Mouse (Mus musculus) stomach, embryonic 15.5 days (tissue): Measurements from ENCODE around the gene Nckap1l. TPM values are rescaled to one million over a fixed set of nuclear protein-coding genes. Genes with fewer than 3 reads are reported as not detected.

Experiments
- ATAC-seq: fragments of 200-750 bp; cut with Nextera tagmentation; 2 replicates; pipeline ENCODE4 v1.8.0; 2017; ENCODE audit warnings: low read depth, moderate number of reproducible peaks, moderate TSS enrichment; ENCODE audit not compliant: insufficient read depth, low FRiP score
- H3K27ac ChIP-seq: fragments of 300-500 bp; sonication (generic); 2 replicates; pipeline ENCODE4 v1.5.1; 2015; ENCODE audit warnings: mild to moderate bottlenecking, inconsistent platforms
- H3K27me3 ChIP-seq: fragments of 300-500 bp; sonication (generic); replicated peaks from 2 replicates; pipeline ENCODE4 v1.6.1; 2015; ENCODE audit warnings: inconsistent platforms
- H3K36me3 ChIP-seq: fragments of 300-500 bp; sonication (generic); 2 replicates; pipeline ENCODE4 v1.6.1; 2015; ENCODE audit warnings: inconsistent platforms
- H3K4me1 ChIP-seq: fragments of 300-500 bp; sonication (generic); 2 replicates; pipeline ENCODE4 v1.6.1; 2015; ENCODE audit warnings: inconsistent platforms
- H3K4me2 ChIP-seq: fragments of 300-500 bp; sonication (generic); 2 replicates; pipeline ENCODE4 v1.6.1; 2015; ENCODE audit warnings: mild to moderate bottlenecking, inconsistent platforms
- H3K4me3 ChIP-seq: fragments of 300-500 bp; sonication (generic); replicated peaks from 2 replicates; pipeline ENCODE4 v1.5.1; 2015; ENCODE audit warnings: inconsistent platforms
- H3K9ac ChIP-seq: fragments of 300-500 bp; sonication (generic); 2 replicates; pipeline ENCODE4 v1.6.1; 2015; ENCODE audit warnings: inconsistent platforms
- H3K9me3 ChIP-seq: fragments of 300-500 bp; sonication (generic); 2 replicates; pipeline ENCODE4 v1.6.1; 2016; ENCODE audit warnings: inconsistent platforms
- WGBS: fragments of 180-500 bp; shearing (Covaris S2); methylation state at CpG from one replicate; pipeline ENCODE4 v1.1.7; 2015; 5-methylcytosine and 5-hydroxymethylcytosine counted together
- polyA plus RNA-seq: library from polyadenylated mRNA; unstranded; fragments of >200 nt; fragmentation: Nextera tagmentation; extraction: Ambion mirVana; gene quantifications from 2 replicates; pipeline ENCODE4 v1.2.1, GENCODE M21; 2015

The Nckap1l gene
- polyA plus RNA-seq, 1 experiment from 2014 or later = 4.1 TPM

DNA sequence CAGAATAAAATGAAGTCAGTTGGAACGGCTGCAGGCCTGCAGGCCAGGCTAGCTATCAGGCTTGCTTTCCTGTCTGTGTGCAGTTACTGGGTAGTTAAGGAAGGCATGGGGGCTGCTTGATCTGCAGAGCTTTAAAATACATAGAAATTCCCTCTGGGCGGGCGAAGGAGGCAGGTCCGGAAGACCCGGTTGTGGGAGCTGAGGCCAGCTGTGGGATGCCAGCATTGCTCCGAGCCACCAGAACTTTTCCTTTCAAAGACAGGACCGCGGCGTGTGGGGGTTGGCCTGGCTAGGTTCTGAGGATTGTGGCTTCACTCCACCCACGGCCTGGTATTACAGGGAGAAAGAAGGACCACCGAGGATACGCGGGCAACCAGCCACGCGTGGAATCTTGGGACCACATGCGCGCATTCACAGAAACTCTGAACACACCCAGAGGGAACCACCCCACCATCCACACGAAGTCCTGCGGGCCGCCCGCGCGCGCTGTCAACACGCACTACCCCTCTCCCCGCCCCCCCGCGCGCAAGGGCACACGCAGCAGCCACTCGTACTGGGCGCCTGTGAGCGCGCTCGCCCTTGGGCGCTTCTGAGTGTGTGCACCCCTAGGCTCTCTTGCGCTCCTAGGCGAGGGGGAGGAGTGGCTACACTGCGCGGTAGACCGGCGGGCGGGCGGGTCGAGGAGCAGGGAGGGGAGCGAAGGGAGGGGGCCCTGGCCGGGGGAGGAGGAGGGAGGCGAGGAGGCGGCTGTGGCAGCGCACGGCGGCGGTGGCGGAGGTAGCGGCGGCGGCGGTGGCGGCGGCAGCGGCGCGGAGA is 49.0 kb downstream of the Nckap1l start, which contains the start of gene Pde1b:
Gene Pde1b (plus strand): TSS at position 600 of the 816 bp plus-strand sequence.
- peaks cover 7% of the 10 kb centered on the region; the same call in 1 of the 2 replicates for H3K4me1 ChIP-seq
- peaks cover 22% of the 10 kb centered on the region for H3K27me3 ChIP-seq
- H3K27ac ChIP-seq = peak within 1 kb of the TSS; percentile 44; the same call in 1 of the 2 replicates
- peak within 1 kb of the TSS; percentile 97 for H3K4me2 ChIP-seq
- peak within 1 kb of the TSS; percentile 54 for H3K4me3 ChIP-seq
- H3K9me3 ChIP-seq = no peaks in the 10 kb centered on the region
- WGBS = 1% methylated on average over 59 of the region's 63 CpGs
- peak within 1 kb of the TSS; percentile 46 for H3K9ac ChIP-seq
- H3K36me3 ChIP-seq = no peaks in the 10 kb centered on the region
- peak; percentile 94 for ATAC-seq

DNA sequence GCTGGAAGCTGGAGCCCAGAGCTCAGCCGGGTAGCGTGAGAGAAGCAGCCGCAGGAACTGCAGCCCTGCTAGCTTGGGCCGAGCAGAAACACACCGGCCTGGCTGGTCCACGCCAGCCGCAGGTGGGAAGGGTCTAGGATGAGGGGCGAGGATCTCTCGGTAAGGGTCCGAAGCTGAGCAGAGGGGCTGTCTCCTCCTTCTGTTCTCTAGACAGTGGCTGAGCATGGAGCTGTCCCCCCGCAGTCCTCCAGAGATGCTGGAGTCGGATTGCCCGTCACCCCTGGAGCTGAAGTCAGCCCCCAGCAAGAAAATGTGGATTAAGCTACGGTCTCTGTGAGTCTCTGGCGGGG is 49.6 kb downstream of the Nckap1l start:
- H3K36me3 ChIP-seq = no peaks in the 10 kb centered on the region
- ATAC-seq = no peak; the same call in 1 of the 2 replicates
- H3K4me1 ChIP-seq = peaks cover 7% of the 10 kb centered on the region; the same call in 1 of the 2 replicates
- H3K27ac ChIP-seq = peak overlapping the region; percentile 44; the same call in 1 of the 2 replicates
- peak overlapping the region; percentile 97 for H3K4me2 ChIP-seq
- H3K9ac ChIP-seq = peak overlapping the region; percentile 46
- H3K4me3 ChIP-seq = peak overlapping the region; percentile 54
- 3% methylated on average over 15 of the region's 15 CpGs for WGBS
- peaks cover 22% of the 10 kb centered on the region for H3K27me3 ChIP-seq
- no peaks in the 10 kb centered on the region for H3K9me3 ChIP-seq

DNA sequence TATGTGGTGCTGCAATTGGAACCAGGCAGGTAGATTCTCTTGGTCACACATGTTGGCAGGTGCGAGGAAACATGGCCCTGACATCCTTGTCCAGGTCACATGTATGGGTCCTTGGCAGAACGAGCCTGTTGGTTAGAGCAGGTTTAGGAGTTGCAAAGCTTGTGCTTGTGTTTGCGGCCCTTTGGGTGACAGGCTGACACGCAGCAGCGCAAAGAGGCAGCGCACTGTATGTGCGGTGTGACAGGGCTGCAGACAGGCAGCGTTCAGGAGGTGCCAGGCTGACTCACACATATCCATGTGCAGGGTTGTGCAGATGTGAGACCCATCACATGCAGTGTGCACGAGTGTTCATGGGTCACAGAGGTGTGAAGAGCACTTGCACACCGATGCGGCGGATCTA is 50.1 kb downstream of the Nckap1l start:
- Histone ChIP-seq H3K27ac (no peak overlapping the region), H3K4me2 (peak overlapping the region; percentile 97), H3K9me3 (no peaks in the 10 kb centered on the region), H3K9ac (no peak overlapping the region), H3K27me3 (peaks cover 22% of the 10 kb centered on the region), H3K4me3 (peak overlapping the region; percentile 54), H3K36me3 (no peaks in the 10 kb centered on the region), H3K4me1 (peaks cover 7% of the 10 kb centered on the region; the same call in 1 of the 2 replicates)
- 54% methylated on average over 12 of the region's 12 CpGs for WGBS
- ATAC-seq = no peak

DNA sequence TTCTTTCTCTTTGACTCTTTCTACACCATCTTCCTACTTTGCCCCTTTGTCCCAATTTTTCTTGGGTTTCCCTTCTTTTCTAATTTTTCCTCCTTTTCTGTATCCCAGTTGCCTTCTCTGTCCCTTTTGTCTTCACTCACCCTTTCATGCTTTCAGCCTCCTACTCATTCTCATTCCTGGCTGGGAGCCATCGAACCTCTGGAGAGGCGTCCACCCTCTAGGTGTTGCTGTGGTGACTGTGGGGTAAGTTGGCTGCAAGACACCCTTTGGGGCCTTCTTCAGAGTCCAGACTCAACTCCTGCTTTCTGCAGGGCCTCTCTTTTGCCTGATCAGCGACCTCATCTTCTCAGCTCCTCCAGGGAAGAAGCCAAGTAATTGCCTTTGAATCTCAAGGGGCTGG is 55.7 kb downstream of the Nckap1l start:
- H3K4me3 ChIP-seq = no peak overlapping the region
- no peaks in the 10 kb centered on the region for H3K9me3 ChIP-seq
- peaks cover 15% of the 10 kb centered on the region; the same call in 1 of the 2 replicates for H3K4me1 ChIP-seq
- H3K27ac ChIP-seq = no peak overlapping the region
- H3K4me2 ChIP-seq = no peak overlapping the region
- no peak for ATAC-seq
- H3K27me3 ChIP-seq = peaks cover 10% of the 10 kb centered on the region
- no peaks in the 10 kb centered on the region for H3K36me3 ChIP-seq
- H3K9ac ChIP-seq = no peak overlapping the region
- WGBS = 66% methylated on average over 3 of the region's 3 CpGs

DNA sequence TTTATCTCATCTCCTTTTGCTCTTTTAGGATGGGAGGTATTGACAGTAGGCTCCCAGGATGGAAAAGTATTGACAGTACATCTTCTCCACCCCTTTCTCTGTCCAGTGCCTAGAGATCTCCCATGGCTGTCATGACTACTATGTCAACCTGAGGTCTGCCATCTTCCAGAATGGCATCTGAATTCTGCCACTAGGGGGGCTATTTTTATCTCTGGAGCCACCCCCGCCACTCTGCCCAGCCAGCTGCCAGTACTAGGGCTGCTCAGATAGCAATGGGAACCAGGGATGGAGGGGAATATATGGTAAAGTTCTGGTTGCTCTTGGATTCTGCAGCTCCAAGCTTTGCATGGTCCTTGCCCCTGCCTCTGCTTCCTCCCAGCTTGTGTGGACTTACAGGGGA is 58.1 kb downstream of the Nckap1l start:
- no peak for ATAC-seq
- H3K4me2 ChIP-seq = no peak overlapping the region
- H3K4me1 ChIP-seq = peaks cover 23% of the 10 kb centered on the region

DNA sequence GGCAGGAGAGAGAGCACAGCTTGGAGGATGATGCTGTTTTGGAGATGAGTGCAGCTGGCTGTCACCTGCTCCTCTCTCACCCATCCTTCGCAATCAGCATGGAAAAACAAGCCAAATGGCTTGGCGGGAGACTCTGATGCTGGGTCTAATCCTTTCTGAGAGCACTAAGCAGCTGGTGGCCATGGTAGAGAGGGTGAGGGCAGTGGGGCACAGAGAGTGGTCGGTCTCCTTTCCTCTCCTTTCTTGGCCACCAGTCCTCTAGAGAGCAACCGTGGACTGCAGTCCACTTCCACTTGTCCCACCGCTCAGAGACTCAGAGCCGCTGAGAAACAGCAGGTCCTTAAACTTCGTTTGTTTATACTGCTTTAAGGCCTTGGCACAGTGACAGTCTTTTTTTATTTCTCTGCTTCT is 60.0 kb downstream of the Nckap1l start:
- Histone ChIP-seq H3K4me1 (peaks cover 26% of the 10 kb centered on the region), H3K4me3 (peak overlapping the region; percentile 35), H3K9me3 (no peaks in the 10 kb centered on the region), H3K36me3 (no peaks in the 10 kb centered on the region), H3K27ac (peak overlapping the region; percentile 76), H3K9ac (no peak overlapping the region), H3K27me3 (no peaks in the 10 kb centered on the region), H3K4me2 (peak overlapping the region; percentile 58)
- no peak; the same call in none of the 2 replicates for ATAC-seq
- WGBS = 5% methylated on average over 7 of the region's 7 CpGs

More for the DNA sequence above, 58.1 kb downstream of the Nckap1l start:
- no peak overlapping the region for H3K4me3 ChIP-seq
- no peaks in the 10 kb centered on the region for H3K27me3 ChIP-seq
- 56% methylated on average over 1 of the region's 1 CpGs for WGBS
- H3K27ac ChIP-seq = no peak overlapping the region
- H3K36me3 ChIP-seq = no peaks in the 10 kb centered on the region
- H3K9me3 ChIP-seq = no peaks in the 10 kb centered on the region
- H3K9ac ChIP-seq = no peak overlapping the region

DNA sequence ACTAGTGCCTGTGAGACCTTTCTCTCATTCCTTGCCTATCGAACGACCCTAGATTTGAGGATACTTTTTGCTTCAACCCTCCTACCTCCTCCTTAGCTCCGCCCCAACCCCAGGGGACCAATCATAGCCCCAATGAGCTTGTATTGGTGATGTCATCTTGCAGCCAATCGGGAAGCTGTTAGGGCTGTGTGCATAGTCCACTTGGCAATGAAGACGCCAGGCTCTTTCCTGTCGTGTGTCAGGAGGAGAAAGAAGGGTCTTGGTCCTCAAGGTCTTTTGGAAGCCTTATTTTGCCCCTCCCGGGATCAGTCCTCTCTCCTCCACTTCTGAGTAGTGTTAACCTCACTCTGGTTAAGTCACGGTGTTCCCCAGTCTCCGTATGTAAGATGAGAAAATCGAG is 60.5 kb downstream of the Nckap1l start:
- Histone ChIP-seq H3K4me3 (peak overlapping the region; percentile 35), H3K9ac (no peak overlapping the region), H3K27me3 (no peaks in the 10 kb centered on the region), H3K4me1 (peaks cover 28% of the 10 kb centered on the region), H3K4me2 (peak overlapping the region; percentile 58), H3K36me3 (no peaks in the 10 kb centered on the region), H3K27ac (peak overlapping the region; percentile 76; the same call in 1 of the 2 replicates), H3K9me3 (no peaks in the 10 kb centered on the region)
- WGBS = 3% methylated on average over 10 of the region's 10 CpGs
- ATAC-seq = peak; percentile 87

DNA sequence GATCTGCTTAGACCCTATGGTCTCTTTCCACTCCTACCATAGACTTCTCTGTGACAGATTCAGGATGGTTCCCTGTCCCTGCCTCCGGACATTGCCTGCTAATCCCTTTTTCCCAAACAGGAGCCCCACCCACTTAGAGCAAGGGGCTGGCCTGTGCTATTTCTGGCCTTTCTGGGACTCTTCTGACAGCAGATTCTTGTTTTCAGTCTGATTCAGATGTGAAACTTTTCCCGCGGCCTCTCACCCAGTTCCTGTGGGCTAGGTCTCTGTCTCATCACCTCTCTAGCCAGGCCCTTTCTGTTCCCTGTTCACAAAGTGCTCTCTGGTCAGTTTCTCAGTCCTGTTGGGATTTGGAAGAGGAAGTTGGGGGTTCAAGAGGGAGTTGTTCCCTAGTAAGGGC is 61.3 kb downstream of the Nckap1l start:
- no peak overlapping the region for H3K9ac ChIP-seq
- H3K27me3 ChIP-seq = no peaks in the 10 kb centered on the region
- H3K9me3 ChIP-seq = no peaks in the 10 kb centered on the region
- no peak for ATAC-seq
- no peaks in the 10 kb centered on the region for H3K36me3 ChIP-seq
- peaks cover 27% of the 10 kb centered on the region for H3K4me1 ChIP-seq
- no peak overlapping the region for H3K4me3 ChIP-seq
- H3K4me2 ChIP-seq = peak overlapping the region; percentile 58
- H3K27ac ChIP-seq = peak overlapping the region; percentile 69
- 30% methylated on average over 3 of the region's 3 CpGs for WGBS

DNA sequence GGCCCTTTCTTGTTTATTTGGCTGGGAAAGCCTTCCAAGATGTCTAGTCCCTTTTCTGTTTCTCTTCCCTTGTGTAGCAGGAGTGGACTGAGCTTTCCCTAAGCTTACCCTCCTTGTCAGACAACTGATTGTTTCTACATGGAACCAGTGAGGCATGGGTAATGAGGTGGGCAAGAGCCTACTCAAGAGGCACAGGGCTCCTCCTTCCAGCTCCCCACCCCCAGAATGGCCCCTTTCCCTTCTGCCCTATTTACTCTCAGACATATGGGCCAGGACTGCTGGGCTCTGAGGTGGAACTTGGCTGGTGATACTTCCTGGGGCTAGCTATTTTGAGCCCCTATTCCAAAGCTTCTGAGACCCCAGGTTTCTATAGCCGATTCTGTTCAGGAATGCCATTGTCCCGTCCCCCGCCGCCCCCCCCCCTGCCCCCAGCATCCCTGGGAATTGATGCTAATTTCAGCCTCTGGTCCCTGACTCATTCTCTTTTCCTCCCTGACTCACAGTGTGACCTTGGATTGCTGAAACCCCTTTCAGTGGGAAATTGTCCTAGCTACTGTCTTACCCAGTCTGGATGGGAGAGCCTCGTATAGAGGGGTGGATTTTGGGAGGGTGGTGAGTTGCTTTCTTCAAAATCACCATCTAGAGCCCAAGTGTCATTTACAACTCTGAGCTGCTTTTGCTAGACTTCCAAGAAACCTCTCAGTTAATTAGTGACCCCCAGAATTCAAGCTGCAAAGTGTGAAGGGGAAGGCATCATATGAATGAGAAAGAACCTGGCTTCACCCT is 65.2 kb downstream of the Nckap1l start:
- Histone ChIP-seq H3K4me2 (no peak overlapping the region), H3K36me3 (no peaks in the 10 kb centered on the region), H3K27ac (no peak overlapping the region), H3K27me3 (no peaks in the 10 kb centered on the region), H3K4me3 (no peak overlapping the region), H3K9ac (no peak overlapping the region), H3K9me3 (no peaks in the 10 kb centered on the region), H3K4me1 (peaks cover 16% of the 10 kb centered on the region)
- WGBS = 21% methylated on average over 5 of the region's 5 CpGs
- ATAC-seq = no peak

DNA sequence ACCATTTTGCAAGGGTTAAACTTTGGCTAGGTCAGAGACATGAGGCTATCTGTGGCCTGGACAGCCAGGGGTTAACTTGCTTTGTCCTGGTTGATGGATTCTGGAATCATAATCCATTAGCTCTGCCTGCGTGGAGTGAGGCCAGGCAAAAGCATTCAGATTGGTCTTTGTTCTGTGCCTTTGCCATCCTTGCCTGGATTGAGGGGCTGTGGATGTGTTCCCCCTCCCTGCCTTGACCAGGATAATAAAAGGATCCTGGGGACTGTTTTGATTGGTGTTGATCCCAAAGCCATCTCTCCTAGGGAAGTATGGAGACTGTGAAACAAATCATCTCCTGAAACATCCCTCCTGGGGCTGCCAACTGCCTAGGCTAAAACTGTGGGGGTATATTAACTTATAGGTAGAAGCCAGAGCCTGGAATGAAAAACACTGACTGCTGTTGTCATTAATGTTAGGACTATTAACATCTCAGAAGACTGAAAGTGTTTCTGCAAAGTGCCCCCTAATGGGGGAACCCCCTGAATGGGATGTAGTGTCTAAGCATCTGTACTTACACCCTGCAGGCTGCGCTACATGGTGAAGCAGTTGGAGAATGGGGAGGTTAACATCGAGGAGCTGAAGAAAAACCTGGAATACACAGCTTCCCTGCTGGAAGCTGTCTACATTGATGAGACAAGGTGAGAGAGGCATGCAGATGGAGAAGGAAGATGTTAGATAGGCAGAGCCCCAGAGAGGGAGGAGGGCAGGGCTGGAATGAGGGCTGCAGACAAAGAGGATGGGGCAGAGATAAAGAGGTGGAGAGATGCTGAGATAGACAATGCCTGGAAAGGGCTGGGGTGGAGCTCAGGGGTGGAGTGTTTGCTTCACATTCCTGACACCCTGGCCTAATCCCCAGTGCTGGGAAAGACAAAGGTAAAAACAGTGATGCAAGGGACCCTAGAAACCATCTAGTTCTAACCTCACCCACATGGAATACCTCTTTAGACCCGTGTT is 66.1 kb downstream of the Nckap1l start:
- 34% methylated on average over 4 of the region's 4 CpGs for WGBS
- no peak overlapping the region for H3K9ac ChIP-seq
- no peak for ATAC-seq
- H3K9me3 ChIP-seq = no peaks in the 10 kb centered on the region
- H3K4me1 ChIP-seq = peaks cover 10% of the 10 kb centered on the region
- no peaks in the 10 kb centered on the region for H3K36me3 ChIP-seq
- no peaks in the 10 kb centered on the region for H3K27me3 ChIP-seq
- no peak overlapping the region for H3K4me3 ChIP-seq
- no peak overlapping the region for H3K4me2 ChIP-seq
- no peak overlapping the region for H3K27ac ChIP-seq

DNA sequence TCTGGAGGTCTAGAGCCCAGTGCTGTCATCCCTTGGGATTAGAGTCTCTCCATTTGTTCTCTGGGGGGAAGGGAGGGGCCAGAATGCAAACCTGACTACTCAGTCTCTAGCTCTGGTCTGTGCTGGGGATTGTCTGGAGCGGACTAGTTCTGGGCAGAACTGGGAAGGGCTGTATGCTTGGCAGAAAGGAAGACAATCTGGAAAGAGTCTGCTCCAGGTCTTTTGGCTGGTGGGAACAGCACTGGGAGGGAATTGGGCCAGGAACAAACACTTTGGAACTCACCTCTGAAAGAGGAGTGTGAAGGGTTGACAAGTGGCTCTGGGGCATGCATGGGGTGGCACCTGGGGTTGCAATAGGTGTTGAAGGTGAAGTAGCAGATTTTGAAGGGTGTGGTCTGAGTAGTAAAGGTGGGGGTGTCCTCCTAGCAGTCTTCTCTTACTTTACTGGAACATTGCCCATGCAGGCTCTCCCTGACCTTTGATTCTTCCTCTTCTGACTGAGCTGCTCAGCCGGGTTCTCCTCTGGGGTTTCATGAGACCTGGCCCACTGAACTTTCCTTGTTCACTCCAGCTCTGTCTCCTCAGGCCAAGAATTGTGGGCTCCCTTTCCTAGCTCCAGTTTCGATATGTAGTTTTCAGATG is 69.0 kb downstream of the Nckap1l start:
- H3K4me3 ChIP-seq = no peak overlapping the region
- no peaks in the 10 kb centered on the region for H3K27me3 ChIP-seq
- 60% methylated on average over 3 of the region's 3 CpGs for WGBS
- H3K9ac ChIP-seq = no peak overlapping the region
- H3K27ac ChIP-seq = no peak overlapping the region
- H3K9me3 ChIP-seq = no peaks in the 10 kb centered on the region
- H3K4me1 ChIP-seq = peaks cover 4% of the 10 kb centered on the region; the same call in 1 of the 2 replicates
- no peaks in the 10 kb centered on the region for H3K36me3 ChIP-seq
- no peak for ATAC-seq
- no peak overlapping the region for H3K4me2 ChIP-seq
